Mouse (Mus musculus) embryonic facial prominence, embryonic 11.5 days (tissue): ENCODE results near the gene Nek2. TPM values are rescaled to one million over a fixed set of nuclear protein-coding genes. Genes with fewer than 3 reads are reported as not detected.

Source experiments
- ATAC-seq: fragments of 200-750 bp; cut with Nextera tagmentation; replicated peaks from 2 replicates; pipeline ENCODE4 v1.8.0; 2017; ENCODE audit warnings: low read depth; ENCODE audit not compliant: insufficient number of reproducible peaks, low FRiP score, low TSS enrichment
- DNase-seq: peaks from one replicate; pipeline ENCODE4 v3.0.0-alpha.2; 2015; ENCODE audit warnings: low spot score
- H3K27ac ChIP-seq: fragments of 300-500 bp; sonication (generic); replicated peaks from 2 replicates; pipeline ENCODE4 v1.5.1; 2014; ENCODE audit warnings: mild to moderate bottlenecking, low read depth, low read length, control low read depth
- H3K27me3 ChIP-seq: fragments of 300-500 bp; sonication (generic); 2 replicates; pipeline ENCODE4 v1.6.1; 2014; ENCODE audit warnings: mild to moderate bottlenecking, low read length, moderate library complexity, mixed read lengths; ENCODE audit not compliant: control insufficient read depth, insufficient read depth
- H3K36me3 ChIP-seq: fragments of 300-500 bp; sonication (generic); replicated peaks from 2 replicates; pipeline ENCODE4 v1.6.1; 2014; ENCODE audit warnings: low read depth, mild to moderate bottlenecking, low read length, moderate library complexity, mixed read lengths; ENCODE audit not compliant: control insufficient read depth, insufficient read depth
- H3K4me1 ChIP-seq: fragments of 300-500 bp; sonication (generic); 2 replicates; pipeline ENCODE4 v1.6.1; 2014; ENCODE audit warnings: low read length, mixed read lengths; ENCODE audit not compliant: control insufficient read depth, insufficient read depth
- H3K4me2 ChIP-seq: fragments of 300-500 bp; sonication (generic); 2 replicates; pipeline ENCODE4 v1.6.1; 2014; ENCODE audit warnings: low read depth, mild to moderate bottlenecking, control low read depth, low read length, moderate library complexity
- H3K4me3 ChIP-seq: fragments of 300-500 bp; sonication (generic); 2 replicates; pipeline ENCODE4 v1.5.1; 2014; ENCODE audit warnings: low read depth, low read length, control low read depth
- H3K9ac ChIP-seq: fragments of 300-500 bp; sonication (generic); replicated peaks from 2 replicates; pipeline ENCODE4 v1.6.1; 2014; ENCODE audit warnings: mild to moderate bottlenecking, control low read depth, low read length
- H3K9me3 ChIP-seq: fragments of 300-500 bp; sonication (generic); replicated peaks from 2 replicates; pipeline ENCODE4 v1.6.1; 2016; ENCODE audit warnings: mild to moderate bottlenecking, low read length, inconsistent platforms, mixed read lengths; ENCODE audit not compliant: control insufficient read depth
- WGBS: fragments of 180-500 bp; shearing (Covaris S2); extraction: QIAGEN DNeasy Blood & Tissue Kit; methylation state at CpG from one replicate; pipeline ENCODE4 v1.1.7; 2014; 5-methylcytosine and 5-hydroxymethylcytosine counted together
- polyA plus RNA-seq: library from polyadenylated mRNA; unstranded; fragments of >200 nt; fragmentation: Nextera tagmentation; extraction: Ambion mirVana; gene quantifications from 2 replicates; pipeline ENCODE4 v1.2.1, GENCODE M21; 2014

The Nek2 gene
- polyA plus RNA-seq, 1 experiment from 2014 or later = 44.5 TPM

GRCm38 (mm10) chr1:191792991-191793390, 28.3 kb upstream of the Nek2 start:
- ATAC-seq = no peak
- Histone ChIP-seq H3K4me3 (no peak overlapping the region), H3K27me3 (no peaks in the 10 kb centered on the region), H3K36me3 (no peaks in the 10 kb centered on the region), H3K4me2 (no peak overlapping the region), H3K4me1 (no peaks in the 10 kb centered on the region), H3K27ac (no peak overlapping the region), H3K9me3 (no peaks in the 10 kb centered on the region), H3K9ac (no peak overlapping the region)
- DNase-seq = no peak
- WGBS = 81% methylated on average over 8 of the region's 8 CpGs

GRCm38 (mm10) chr1:191793888-191794532, 27.2 kb upstream of the Nek2 start:
- Histone ChIP-seq H3K9ac (no peak overlapping the region), H3K4me1 (no peaks in the 10 kb centered on the region), H3K9me3 (no peaks in the 10 kb centered on the region), H3K27ac (no peak overlapping the region), H3K4me2 (no peak overlapping the region), H3K27me3 (no peaks in the 10 kb centered on the region), H3K4me3 (no peak overlapping the region), H3K36me3 (no peaks in the 10 kb centered on the region)
- DNase-seq (no peak), ATAC-seq (no peak)
- 79% methylated on average over 7 of the region's 7 CpGs for WGBS

GRCm38 (mm10) chr1:191796238-191796896, 24.9 kb upstream of the Nek2 start:
- Histone ChIP-seq H3K36me3 (no peaks in the 10 kb centered on the region), H3K9ac (no peak overlapping the region), H3K4me3 (no peak overlapping the region), H3K4me1 (no peaks in the 10 kb centered on the region), H3K27me3 (no peaks in the 10 kb centered on the region), H3K4me2 (no peak overlapping the region), H3K27ac (no peak overlapping the region), H3K9me3 (no peaks in the 10 kb centered on the region)
- ATAC-seq = no peak
- 90% methylated on average over 4 of the region's 4 CpGs for WGBS
- no peak for DNase-seq

DNA sequence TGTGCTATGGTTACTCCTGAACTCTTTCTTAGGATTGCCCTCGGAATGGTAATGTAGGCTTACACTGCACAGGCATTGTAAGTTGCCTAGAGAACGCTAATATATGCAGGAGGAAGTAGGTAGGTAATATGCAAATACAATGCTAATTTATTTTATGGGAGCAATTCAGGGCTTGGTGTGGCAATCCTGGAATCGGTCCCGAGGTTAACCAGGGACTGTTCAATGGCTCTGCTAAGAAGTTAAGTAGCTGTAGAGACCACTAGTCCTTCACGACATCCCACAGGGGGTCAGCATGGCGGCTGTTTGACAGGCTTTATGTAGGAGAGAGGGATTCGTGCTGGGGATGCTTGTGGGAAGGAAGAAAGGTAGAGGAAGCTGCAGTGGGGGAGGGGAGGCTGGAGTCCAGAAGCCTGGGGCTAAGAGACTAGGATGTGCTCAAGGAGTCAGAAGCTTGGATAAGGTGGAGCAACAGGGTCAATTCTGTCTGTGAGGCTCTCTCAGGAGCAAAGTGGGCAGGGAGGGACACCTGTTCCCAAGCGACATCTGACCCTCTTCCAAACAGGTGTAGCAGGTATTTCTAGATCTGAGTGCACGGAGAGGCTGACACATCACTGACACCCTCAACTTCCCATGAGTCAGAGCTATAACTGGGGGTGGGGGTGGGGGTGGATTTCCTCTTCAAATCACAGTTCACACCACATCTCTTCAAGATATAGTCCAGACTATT, 19.0 kb upstream of the Nek2 start:
- 63% methylated on average over 9 of the region's 9 CpGs for WGBS
- H3K4me1 ChIP-seq = no peaks in the 10 kb centered on the region
- no peak overlapping the region for H3K4me3 ChIP-seq
- no peak overlapping the region for H3K4me2 ChIP-seq
- no peak overlapping the region for H3K27ac ChIP-seq
- no peaks in the 10 kb centered on the region for H3K27me3 ChIP-seq
- H3K9ac ChIP-seq = no peak overlapping the region
- no peaks in the 10 kb centered on the region for H3K9me3 ChIP-seq
- ATAC-seq (no peak), DNase-seq (no peak)
- no peaks in the 10 kb centered on the region for H3K36me3 ChIP-seq

DNA sequence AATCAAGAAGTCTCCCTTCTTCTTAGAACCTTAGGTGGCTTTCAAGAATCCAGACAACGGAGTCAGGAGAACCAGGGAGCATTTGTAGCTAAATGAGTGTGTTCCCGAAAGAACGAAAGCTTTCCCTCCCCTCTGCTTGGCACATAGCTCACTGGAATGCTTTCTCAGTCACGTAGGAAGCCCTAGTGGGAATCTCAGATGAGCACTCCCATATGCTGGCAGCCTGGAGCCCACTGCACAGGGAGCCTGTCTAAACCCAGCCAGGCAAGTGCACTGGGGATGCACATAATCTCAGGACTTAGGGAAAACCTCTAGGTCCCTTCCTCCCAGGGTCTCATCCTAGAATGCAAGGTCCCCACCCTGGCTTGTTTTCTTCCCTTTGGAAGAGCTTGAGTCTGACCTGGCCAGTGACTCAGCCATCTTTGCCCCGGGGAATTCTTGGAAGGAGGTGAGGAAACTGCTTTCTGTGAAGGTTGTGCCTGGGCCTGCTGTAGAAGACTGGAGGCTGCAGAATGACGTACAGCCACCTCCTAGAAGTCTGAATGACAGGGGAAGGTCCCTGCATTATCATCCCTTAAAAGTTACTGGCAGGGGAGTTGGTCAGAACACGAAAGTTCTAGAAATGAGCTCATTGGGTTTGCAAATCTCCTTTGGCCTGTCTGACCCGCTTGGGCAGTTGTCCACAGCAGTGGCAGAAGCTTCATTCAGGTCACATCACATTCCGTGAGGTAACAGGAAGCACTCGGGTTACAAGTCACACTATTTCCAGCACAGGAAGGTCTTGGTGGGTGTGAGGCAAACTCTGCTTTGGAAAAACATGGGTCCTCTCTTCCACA, 18.2 kb upstream of the Nek2 start:
- H3K36me3 ChIP-seq = no peaks in the 10 kb centered on the region
- no peak for ATAC-seq
- no peak overlapping the region for H3K4me3 ChIP-seq
- H3K9ac ChIP-seq = no peak overlapping the region
- no peaks in the 10 kb centered on the region for H3K4me1 ChIP-seq
- no peak overlapping the region for H3K4me2 ChIP-seq
- no peaks in the 10 kb centered on the region for H3K27me3 ChIP-seq
- WGBS = 57% methylated on average over 10 of the region's 10 CpGs
- DNase-seq = no peak
- no peaks in the 10 kb centered on the region for H3K9me3 ChIP-seq
- no peak overlapping the region for H3K27ac ChIP-seq

DNA sequence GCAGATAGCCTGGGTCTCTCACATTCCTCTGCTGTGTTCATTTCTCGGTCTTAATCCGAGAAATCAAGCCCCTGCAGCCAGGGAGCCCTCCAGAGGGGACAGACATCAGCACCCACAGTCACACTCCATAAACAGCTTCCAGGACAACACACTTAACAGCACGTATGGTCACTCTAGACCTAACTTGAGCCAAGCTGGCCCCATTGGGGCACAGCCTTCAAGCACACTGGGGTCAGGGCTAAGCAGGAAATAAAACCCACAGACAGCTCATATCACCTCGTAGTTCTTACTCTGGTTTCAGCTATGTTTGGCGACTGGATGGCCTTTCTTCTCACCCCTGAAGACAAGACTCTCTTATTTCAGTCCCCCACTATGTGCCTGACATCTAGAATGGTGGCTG, 16.5 kb upstream of the Nek2 start:
- Histone ChIP-seq H3K9ac (no peak overlapping the region), H3K4me2 (no peak overlapping the region), H3K27ac (no peak overlapping the region), H3K9me3 (no peaks in the 10 kb centered on the region), H3K4me1 (no peaks in the 10 kb centered on the region), H3K4me3 (no peak overlapping the region), H3K36me3 (no peaks in the 10 kb centered on the region), H3K27me3 (no peaks in the 10 kb centered on the region)
- ATAC-seq = no peak
- DNase-seq = no peak
- 65% methylated on average over 5 of the region's 5 CpGs for WGBS

GRCm38 (mm10) chr1:191805788-191806187, 15.5 kb upstream of the Nek2 start:
- ATAC-seq (no peak), DNase-seq (no peak)
- Histone ChIP-seq H3K27me3 (no peaks in the 10 kb centered on the region), H3K4me3 (no peak overlapping the region), H3K36me3 (no peaks in the 10 kb centered on the region), H3K4me1 (no peaks in the 10 kb centered on the region), H3K4me2 (no peak overlapping the region), H3K27ac (no peak overlapping the region), H3K9ac (no peak overlapping the region), H3K9me3 (no peaks in the 10 kb centered on the region)
- WGBS = 78% methylated on average over 6 of the region's 6 CpGs
